Mouse (Mus musculus): ENCODE data around the gene Fam208b.

Gene Fam208b

GRCm38 (mm10) chr13:3610795-3611438, at the start of gene Fam208b:
Gene Fam208b, minus strand, starts transcription at chr13:3611108.
- peak; percentile 99 for DNase-seq

GRCm38 (mm10) chr13:3659163-3660160, 48.6 kb upstream of the Fam208b start:
- DNase-seq, result no peak

- DNase-seq, result no peak
Measured at GRCm38 (mm10) chr13:3654432-3654831, 43.5 kb upstream of the Fam208b start.

GRCm38 (mm10) chr13:3650569-3650968, 39.7 kb upstream of the Fam208b start:
- DNase-seq, result no peak

- DNase-seq, result no peak
Measured at GRCm38 (mm10) chr13:3646566-3646965, 35.7 kb upstream of the Fam208b start.

- DNase-seq, result no peak
Measured at GRCm38 (mm10) chr13:3645919-3646318, 35.0 kb upstream of the Fam208b start.

- peak; percentile 36 for DNase-seq
Measured at GRCm38 (mm10) chr13:3644871-3645270, 34.0 kb upstream of the Fam208b start.

GRCm38 (mm10) chr13:3642538-3642937, 31.6 kb upstream of the Fam208b start:
- no peak for DNase-seq

GRCm38 (mm10) chr13:3642049-3642448, 31.1 kb upstream of the Fam208b start:
- peak; percentile 56 for DNase-seq

GRCm38 (mm10) chr13:3636797-3637196, 25.9 kb upstream of the Fam208b start:
- peak; percentile 36 for DNase-seq

GRCm38 (mm10) chr13:3635076-3635475, 24.2 kb upstream of the Fam208b start:
- no peak for DNase-seq

GRCm38 (mm10) chr13:3633895-3634811, 23.2 kb upstream of the Fam208b start, which contains the start of gene Asb13:
Gene Asb13, plus strand, starts transcription at chr13:3634032.
- peak; percentile 86 for DNase-seq

GRCm38 (mm10) chr13:3633131-3633530, 22.2 kb upstream of the Fam208b start:
- no peak for DNase-seq

GRCm38 (mm10) chr13:3632551-3632950, 21.6 kb upstream of the Fam208b start:
- DNase-seq, result no peak

GRCm38 (mm10) chr13:3628102-3628501, 17.2 kb upstream of the Fam208b start:
- no peak for DNase-seq

- DNase-seq, result no peak
Measured at GRCm38 (mm10) chr13:3627139-3627538, 16.2 kb upstream of the Fam208b start.

GRCm38 (mm10) chr13:3610118-3610794, 652 bp downstream of the Fam208b start:
- DNase-seq, result peak; percentile 48

GRCm38 (mm10) chr13:3609780-3610117, 1.2 kb downstream of the Fam208b start:
- DNase-seq, result no peak

GRCm38 (mm10) chr13:3596232-3596631, 14.7 kb downstream of the Fam208b start:
- DNase-seq, result no peak

- no peak for DNase-seq
Measured at GRCm38 (mm10) chr13:3594311-3594710, 16.6 kb downstream of the Fam208b start.

- no peak for DNase-seq
Measured at GRCm38 (mm10) chr13:3590789-3591188, 20.1 kb downstream of the Fam208b start.

GRCm38 (mm10) chr13:3563953-3564352, 47.0 kb downstream of the Fam208b start:
- no peak for DNase-seq

All from lung, postnatal 10 days (tissue).